Mouse (Mus musculus) leukemia stem cell, adult 10-12 weeks (primary cell): Measurements from ENCODE around the gene Dbn1. TPM values are rescaled to one million over a fixed set of nuclear protein-coding genes. Genes with fewer than 3 reads are reported as not detected.

Experiments
- polyA plus RNA-seq: library from polyadenylated mRNA; stranded (reverse); fragments of >175 nt; gene quantifications from 2 replicates; pipeline ENCODE4 v1.2.3, GENCODE M21; 2012; ENCODE audit warnings: low replicate concordance

Dbn1 gene
- 7.5 and 13.0 TPM in 2 replicates for polyA plus RNA-seq

DNA sequence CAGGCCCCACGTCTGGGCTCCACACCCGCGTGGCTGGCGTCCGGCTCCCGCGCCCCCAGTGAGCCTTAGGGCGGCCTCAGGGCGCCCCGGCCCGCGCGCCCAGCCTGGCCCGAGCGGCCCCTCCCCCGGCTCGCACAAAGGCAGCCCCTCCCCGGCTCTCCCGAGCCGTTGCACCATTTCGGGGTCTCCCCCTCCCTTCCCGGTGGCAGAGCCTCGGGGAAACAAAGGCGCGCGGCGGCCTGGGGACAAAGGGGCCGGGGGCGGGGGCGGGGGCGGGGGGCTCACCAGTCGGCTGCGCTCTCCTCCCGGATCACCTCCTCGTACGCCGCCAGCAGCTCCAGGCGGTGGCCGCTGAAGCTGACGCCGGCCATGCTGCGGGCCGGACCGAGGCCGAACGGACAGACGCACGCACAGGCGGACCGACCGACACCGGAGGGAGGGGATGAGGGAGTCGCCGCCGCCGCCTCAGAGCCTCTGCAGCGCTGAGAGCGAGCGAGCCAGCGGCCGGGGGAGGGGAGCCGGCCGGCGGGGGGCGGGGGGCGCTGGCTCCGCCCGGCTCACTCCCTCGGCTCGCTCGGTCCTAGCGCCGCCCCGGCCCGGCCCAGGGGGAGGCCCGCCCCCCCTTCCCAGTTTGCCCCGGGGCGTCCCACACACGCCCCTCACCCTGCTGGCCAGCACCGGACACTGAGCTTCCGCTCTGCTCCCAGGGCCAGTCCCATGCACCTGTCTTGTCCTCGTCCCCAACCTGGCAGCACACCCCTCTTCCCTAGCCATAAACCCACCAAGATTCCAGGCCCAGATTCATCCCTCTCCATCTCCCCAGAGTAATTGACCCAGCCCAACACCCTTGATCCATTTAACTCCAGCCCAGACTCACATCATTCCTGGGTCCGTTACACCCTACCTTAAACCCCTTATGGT lies at the start of gene Dbn1:
Dbn1 (minus strand) TSS at position 534 of the 921 bp plus-strand sequence.

DNA sequence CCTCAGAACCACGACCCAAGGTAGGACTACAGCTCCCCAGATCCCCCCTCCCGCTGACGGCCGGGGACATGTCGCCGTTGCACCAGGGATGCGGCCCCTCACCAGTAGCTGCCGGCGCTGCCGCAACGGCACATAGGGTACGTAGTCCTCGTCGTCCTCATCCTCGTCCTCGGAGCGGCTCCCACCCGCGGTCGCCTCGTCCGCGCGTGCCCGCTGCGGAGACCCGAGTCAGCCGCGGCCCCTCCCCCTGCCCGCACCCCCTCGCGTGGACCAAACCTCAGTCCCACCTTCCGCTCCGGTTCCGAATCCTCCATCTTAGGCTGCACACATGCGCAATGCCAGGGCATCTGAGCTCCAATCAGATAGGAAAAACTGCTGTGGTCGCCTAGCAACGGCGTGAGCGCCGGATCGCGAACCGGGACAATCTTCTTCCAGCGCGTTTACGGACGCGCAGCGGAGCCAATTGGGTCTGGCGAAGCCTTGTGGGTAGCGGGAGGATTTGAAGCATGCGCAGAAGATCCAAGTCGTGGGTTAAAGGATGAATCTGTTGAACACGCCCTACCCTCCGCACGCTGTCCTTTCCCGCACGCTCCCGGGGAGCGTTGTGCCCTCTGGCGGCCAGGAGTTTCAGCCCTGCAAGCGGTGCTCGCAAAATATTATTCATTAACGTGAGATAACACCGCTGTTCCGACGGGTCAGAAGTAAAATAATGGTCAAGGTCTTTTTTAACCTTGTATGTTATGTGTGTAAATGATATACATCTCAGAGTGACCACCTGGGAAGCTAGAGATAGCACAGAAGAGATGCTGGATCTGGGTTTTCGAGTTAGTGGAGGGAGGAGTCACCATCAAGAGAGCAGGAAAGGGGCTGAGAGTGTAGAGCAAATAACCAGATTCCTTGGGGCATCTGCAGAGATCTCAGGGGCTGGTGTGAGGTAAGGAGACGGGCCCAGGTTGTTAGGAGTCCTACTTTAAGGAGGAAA lies 48.6 kb upstream of the Dbn1 start, which contains the start of gene Ddx41:
Ddx41 (minus strand) TSS at position 465 of the 982 bp plus-strand sequence.

DNA sequence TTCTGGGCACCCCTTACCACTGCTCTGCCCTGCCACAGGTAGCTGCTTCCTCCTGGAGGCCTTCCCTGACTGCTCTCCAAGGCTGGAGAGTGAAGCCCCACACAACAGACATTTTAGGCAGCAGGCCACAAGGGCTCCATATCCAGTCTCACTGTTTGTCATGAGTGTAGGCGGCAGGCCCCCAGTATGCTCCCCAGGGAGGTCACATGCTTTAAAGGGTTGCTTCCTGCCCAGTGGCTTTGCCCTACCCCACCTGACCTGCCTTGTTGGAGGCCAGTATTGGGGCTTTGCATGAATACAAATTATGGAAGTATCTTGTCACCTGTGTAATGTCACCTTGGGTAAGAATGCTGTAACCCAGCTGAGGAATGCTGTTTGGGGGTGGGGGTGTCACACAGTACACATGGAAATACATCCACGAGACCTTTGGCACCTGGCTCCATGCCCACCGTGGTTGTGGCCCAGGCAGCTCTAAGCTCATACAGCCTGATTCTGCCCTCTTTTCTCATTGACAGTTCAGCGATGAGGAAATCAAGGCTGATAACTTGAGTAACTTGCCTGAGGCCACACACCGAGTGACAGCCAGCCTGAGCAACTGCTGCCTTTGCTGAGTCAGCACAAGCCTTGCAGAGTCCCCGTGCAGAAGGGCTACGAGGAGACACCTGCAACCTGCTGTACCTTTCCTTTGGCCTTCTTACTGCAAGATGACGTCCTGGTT lies 41.4 kb upstream of the Dbn1 start, which contains the start of gene Dok3:
Dok3 (minus strand) TSS at position 99 of the 718 bp plus-strand sequence.

DNA sequence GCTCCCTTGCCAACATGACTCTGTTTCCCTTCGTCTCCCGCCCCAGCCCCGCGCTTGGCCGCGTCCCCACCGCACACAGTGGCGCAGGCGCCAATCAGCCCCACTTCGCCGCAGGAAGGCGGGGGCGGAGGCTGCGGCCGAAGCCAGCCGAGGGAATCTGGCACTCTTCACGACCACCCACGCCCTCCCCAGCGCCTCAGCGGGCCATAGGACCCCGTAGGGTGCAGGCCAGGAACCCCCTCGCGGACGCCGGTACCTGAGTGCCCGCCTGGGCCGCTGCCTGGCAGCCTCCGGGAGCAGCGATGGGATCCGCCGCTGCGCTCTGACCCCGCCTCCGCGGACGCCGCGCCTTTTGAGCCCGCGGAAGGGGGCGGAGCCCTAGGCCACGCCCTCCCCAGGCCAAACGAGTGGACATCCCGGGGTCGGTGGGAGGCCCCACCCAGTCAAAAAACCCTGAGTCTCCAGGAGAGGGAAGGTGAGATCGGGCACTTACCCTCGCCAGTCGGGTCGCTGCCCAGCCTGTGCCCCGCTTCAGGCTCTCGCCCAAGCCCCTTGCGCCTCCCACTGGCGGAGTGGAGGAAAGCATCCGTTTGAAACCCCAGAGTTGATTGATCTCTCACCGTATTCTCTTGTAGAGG lies 25.3 kb upstream of the Dbn1 start, which contains the start of gene Pdlim7:
Pdlim7 (minus strand) TSS at position 566 of the 638 bp plus-strand sequence.

DNA sequence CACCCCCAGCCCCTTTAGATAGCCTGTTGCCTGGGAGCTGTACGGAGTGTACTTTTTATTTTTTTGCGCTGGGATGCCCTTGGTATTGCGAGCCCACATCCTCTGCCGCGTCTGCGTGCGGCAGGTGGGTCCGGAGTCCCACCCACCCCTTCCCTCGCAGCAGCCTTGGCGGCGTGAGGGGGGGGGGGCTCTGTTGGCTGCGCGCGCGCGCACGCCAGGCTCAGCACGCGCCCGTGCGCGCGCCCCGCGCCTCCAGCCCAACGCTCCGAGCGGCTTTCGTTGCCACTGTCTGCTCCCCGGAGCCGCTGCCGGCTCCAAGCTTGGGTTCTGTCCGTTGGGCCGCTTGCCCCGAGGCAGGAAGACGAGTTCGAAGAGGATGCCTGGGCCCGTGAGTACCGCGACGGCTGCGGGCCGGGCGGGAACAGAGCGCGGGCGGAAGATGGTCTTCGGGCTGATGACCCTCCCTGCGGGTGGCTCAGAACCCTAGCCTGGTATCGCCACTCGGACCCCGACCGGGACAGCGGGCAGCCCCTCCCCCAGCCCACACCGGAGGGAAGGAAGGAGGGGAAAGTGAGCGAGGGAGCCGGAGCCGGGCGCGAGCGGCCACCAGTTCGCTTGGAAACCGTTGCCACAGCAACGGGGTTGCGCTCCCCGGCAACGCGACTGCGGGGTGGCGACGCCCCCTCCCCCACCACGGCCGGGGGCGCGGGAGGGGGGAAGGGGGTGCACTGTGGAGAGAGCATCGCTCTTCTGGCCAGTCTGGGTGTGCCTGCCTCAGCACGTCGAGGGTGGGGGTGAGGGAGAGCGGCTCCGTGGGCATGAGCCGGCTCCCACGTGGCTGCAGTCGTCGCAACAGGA lies 23.7 kb downstream of the Dbn1 start, which contains the start of gene Prr7:
Prr7 (plus strand) TSS at position 241 of the 858 bp plus-strand sequence.

DNA sequence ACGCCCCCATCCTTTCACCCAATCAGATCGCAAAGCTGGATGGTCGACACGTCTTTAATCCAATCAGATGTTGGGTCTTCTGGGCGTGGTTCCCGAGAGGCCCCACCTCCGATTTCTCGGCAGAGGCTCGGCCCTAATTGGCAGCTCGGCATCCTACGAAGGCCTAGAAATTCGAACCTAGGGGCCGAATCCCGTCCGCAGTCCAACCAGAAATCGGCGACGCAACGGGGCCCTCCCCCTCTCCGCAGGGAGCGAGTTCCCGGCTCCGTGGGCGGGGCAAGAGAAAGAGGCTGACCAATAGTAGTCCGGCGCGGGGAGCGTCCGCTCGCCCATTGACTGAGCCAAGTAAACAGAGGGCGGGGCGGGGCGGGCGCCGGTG lies 43.0 kb downstream of the Dbn1 start, which contains the start of gene Grk6:
Grk6 (plus strand) TSS at position 136 of the 379 bp plus-strand sequence.

DNA sequence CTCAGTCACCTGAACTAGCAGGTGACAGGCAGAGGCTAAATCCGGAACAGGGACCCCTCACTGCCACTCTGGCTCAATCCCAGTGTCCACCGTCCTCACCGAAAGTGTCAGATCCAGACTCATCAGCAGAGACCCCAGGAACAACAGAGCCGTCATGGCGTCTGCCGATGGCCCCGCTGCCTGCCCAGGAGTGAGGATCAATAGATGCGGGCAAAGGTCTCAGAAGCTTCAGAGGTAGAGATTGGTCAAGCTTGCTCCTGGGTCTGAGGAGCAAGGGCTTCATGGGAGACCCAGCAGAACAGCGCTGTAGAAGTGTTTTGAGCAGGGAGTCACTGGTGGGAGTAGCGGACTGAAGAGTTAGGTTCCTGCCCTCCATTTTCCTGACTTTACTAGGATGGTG lies 61.3 kb downstream of the Dbn1 start, which contains the start of gene F12:
F12 (minus strand) TSS at position 181 of the 400 bp plus-strand sequence.

Other genes with a start within 250 kb of the Dbn1 start
- 179 and 301 TPM in 2 replicates for gene Prelid1, start 167.6 kb downstream of the Dbn1 start, polyA plus RNA-seq
- 62.5 and 73.7 TPM in 2 replicates for gene Rab24, start 166.2 kb downstream of the Dbn1 start, polyA plus RNA-seq
- gene Mxd3, start 158.3 kb downstream of the Dbn1 start, polyA plus RNA-seq, result 21.1 and 29.5 TPM in 2 replicates
- 50.0 and 75.4 TPM in 2 replicates for gene Lman2, start 125.3 kb downstream of the Dbn1 start, polyA plus RNA-seq
- gene Rgs14, start 118.4 kb downstream of the Dbn1 start, polyA plus RNA-seq, result 7.6 and 7.9 TPM in 2 replicates
- gene Slc34a1, start 89.9 kb downstream of the Dbn1 start, polyA plus RNA-seq, result 0.12 TPM in 1 of 2 replicates, not detected in the other
- gene Pfn3, start 72.9 kb downstream of the Dbn1 start, polyA plus RNA-seq, result not detected in 2 replicates
- not detected in 2 replicates for gene F12, start 61.3 kb downstream of the Dbn1 start, polyA plus RNA-seq
- 104 and 119 TPM in 2 replicates for gene Grk6, start 43.0 kb downstream of the Dbn1 start, polyA plus RNA-seq
- gene Prr7, start 23.8 kb downstream of the Dbn1 start, polyA plus RNA-seq, result 7.6 and 17.6 TPM in 2 replicates
- 81.6 and 121 TPM in 2 replicates for gene Pdlim7, start 25.6 kb upstream of the Dbn1 start, polyA plus RNA-seq
- gene Dok3, start 41.2 kb upstream of the Dbn1 start, polyA plus RNA-seq, result 130 and 341 TPM in 2 replicates
- 55.9 and 93.7 TPM in 2 replicates for gene Ddx41, start 48.5 kb upstream of the Dbn1 start, polyA plus RNA-seq
- 70.3 and 217 TPM in 2 replicates for gene Fam193b, start 83.0 kb upstream of the Dbn1 start, polyA plus RNA-seq
- 98.3 and 191 TPM in 2 replicates for gene Tmed9, start 85.6 kb upstream of the Dbn1 start, polyA plus RNA-seq
- gene B4galt7, start 111.8 kb upstream of the Dbn1 start, polyA plus RNA-seq, result 10.5 and 13.1 TPM in 2 replicates
- gene Caml, start 134.9 kb upstream of the Dbn1 start, polyA plus RNA-seq, result 15.1 and 16.2 TPM in 2 replicates
- gene Ddx46, start 146.9 kb upstream of the Dbn1 start, polyA plus RNA-seq, result 9.6 and 22.7 TPM in 2 replicates
- 9.0 and 10.1 TPM in 2 replicates for gene B230219D22Rik, start 205.0 kb upstream of the Dbn1 start, polyA plus RNA-seq
- gene Txndc15, start 226.5 kb upstream of the Dbn1 start, polyA plus RNA-seq, result 19.3 and 20.7 TPM in 2 replicates
- gene Pcbd2, start 239.3 kb upstream of the Dbn1 start, polyA plus RNA-seq, result 11.1 and 23.8 TPM in 2 replicates